Comparison of ENCODE assay signal across 10 mouse cellular contexts in the genomic region with DNA sequence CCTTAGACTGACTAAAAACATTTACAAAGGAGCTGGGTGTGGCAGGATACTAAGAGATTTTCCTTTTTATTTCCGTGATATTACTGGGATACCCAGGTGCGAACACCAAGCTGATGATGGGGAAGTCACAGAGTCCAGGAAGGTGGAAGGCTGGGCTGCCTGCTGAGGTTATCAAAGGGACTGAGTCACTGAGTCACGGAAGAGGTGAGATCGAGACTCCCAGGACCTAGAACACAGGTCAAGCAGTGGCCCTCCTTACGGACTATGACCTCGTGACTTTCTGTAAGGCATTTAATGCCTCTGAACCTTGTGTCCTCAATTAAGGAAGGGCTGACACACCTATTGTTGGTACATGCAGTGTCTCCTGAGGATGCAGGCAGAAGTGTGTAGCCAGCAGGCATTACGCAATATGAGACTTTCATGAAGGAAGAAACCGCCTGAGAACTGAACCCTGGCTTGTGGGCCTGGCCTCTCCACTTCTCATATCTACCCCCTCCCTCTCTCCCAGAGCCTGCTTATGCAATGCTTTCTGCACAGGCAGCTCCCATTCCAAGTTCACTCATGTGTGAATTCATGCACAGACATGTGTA. TPM values are rescaled to one million over a fixed set of nuclear protein-coding genes. Genes with fewer than 3 reads are reported as not detected.
DNase-seq lines count a peak whose midpoint lies in the region; ATAC-seq and TF ChIP-seq lines count a peak whose summit lies in the region.
"Had no signal": no experiment of that assay in that cellular context is flagged by ENCODE, and none has a peak within 500 bp of the region (broad histone marks: within the 10 kb centered on the region; RNA-seq: fewer than 3 reads in every experiment).

No protein-coding gene starts in this region.

- H3K27ac ChIP-seq in heart, adult 2 months = no peak overlapping the region
- H3K27ac ChIP-seq in heart, embryonic 11.5 days (ENCODE audit: low read depth, low read length) = no peak overlapping the region
- H3K27ac ChIP-seq in CH12.LX (ENCODE audit: insufficient read depth, low read depth) = no peak overlapping the region
- 0 out of 2 replicates have a peak overlapping the region, but pooled peaks have one; percentile 33 for H3K27ac ChIP-seq in liver, embryonic 15.5 days (replicated peaks)
- H3K27ac ChIP-seq: embryonic facial prominence, embryonic 15.5 days; midbrain, embryonic 15.5 days had no signal

- WGBS in heart, adult 2 months = 75% methylated on average over 8 of the region's 8 CpGs
- 79% methylated on average over 8 of the region's 8 CpGs for WGBS in heart, embryonic 11.5 days (ENCODE audit: insufficient replicate concordance)
- WGBS in liver, embryonic 15.5 days (ENCODE audit: insufficient replicate concordance) = 64% methylated on average over 8 of the region's 8 CpGs

- no peak overlapping the region for H3K4me3 ChIP-seq in heart, adult 2 months
- H3K4me3 ChIP-seq in heart, embryonic 11.5 days (ENCODE audit: low read depth, low read length) = no peak overlapping the region
- H3K4me3 ChIP-seq in CH12.LX (replicated peaks in 1 of 3; ENCODE audit: low read depth in 2 of 3, low read length in 2 of 3, poor library complexity in 1 of 3) = no peak overlapping the region
- H3K4me3 ChIP-seq in liver, embryonic 15.5 days (replicated peaks) = no peak overlapping the region
- H3K4me3 ChIP-seq: embryonic facial prominence, embryonic 15.5 days; midbrain, embryonic 15.5 days had no signal

- TF ChIP-seq EP300 in heart, adult 2 months (IDR thresholded peaks at IDR 0.05; ENCODE audit: insufficient read depth, low read depth, low read length) = no peak; the same call in 1 of the 2 replicates
- 0 out of 2 replicates have a peak, but pooled peaks have one; percentile 11 for TF ChIP-seq EP300 in CH12.LX (IDR thresholded peaks at IDR 0.05; ENCODE audit: low read length)

- H3K36me3 ChIP-seq in heart, adult 2 months (ENCODE audit: control insufficient read depth, insufficient read depth, low read length) = no peaks in the 10 kb centered on the region
- no peaks in the 10 kb centered on the region for H3K36me3 ChIP-seq in heart, embryonic 11.5 days (ENCODE audit: control insufficient read depth, insufficient read depth, low read length)
- no peaks in the 10 kb centered on the region for H3K36me3 ChIP-seq in CH12.LX (replicated peaks in 1 of 2; ENCODE audit: control insufficient read depth in 1 of 2, insufficient read depth in 1 of 2, low read length in 1 of 2)
- H3K36me3 ChIP-seq in liver, embryonic 15.5 days (replicated peaks) = no peaks in the 10 kb centered on the region
- H3K36me3 ChIP-seq: embryonic facial prominence, embryonic 15.5 days; midbrain, embryonic 15.5 days had no signal

- no peak for TF ChIP-seq CTCF in heart, adult 2 months (IDR thresholded peaks at IDR 0.05)
- no peak for TF ChIP-seq CTCF in CH12.LX (conservative IDR thresholded peaks at IDR 0.05 in 1 of 2, IDR thresholded peaks at IDR 0.05 in 1 of 2; ENCODE audit: low read depth in 2 of 2, low read length in 2 of 2)

- no peaks in the 10 kb centered on the region for H3K9me3 ChIP-seq in heart, embryonic 11.5 days (replicated peaks; ENCODE audit: control insufficient read depth, low read length)
- H3K9me3 ChIP-seq in CH12.LX (replicated peaks; ENCODE audit: low read length) = no peaks in the 10 kb centered on the region
- H3K9me3 ChIP-seq in liver, embryonic 15.5 days (replicated peaks) = no peaks in the 10 kb centered on the region
- H3K9me3 ChIP-seq: embryonic facial prominence, embryonic 15.5 days; midbrain, embryonic 15.5 days had no signal

- no peaks in the 10 kb centered on the region for H3K79me2 ChIP-seq in heart, adult 2 months (replicated peaks; ENCODE audit: control insufficient read depth, insufficient read depth, low read length)
- H3K79me2 ChIP-seq in CH12.LX (replicated peaks; ENCODE audit: control insufficient read depth, extremely low read depth, insufficient read depth, poor library complexity, severe bottlenecking) = no peaks in the 10 kb centered on the region

- H3K9ac ChIP-seq in heart, adult 2 months (ENCODE audit: low read depth, low read length) = no peak overlapping the region
- no peak overlapping the region for H3K9ac ChIP-seq in heart, embryonic 11.5 days (ENCODE audit: low read depth, low read length)
- no peak overlapping the region for H3K9ac ChIP-seq in CH12.LX (ENCODE audit: insufficient read depth, low read depth)
- H3K9ac ChIP-seq in liver, embryonic 15.5 days = no peak overlapping the region
- H3K9ac ChIP-seq: embryonic facial prominence, embryonic 15.5 days; midbrain, embryonic 15.5 days had no signal

- DNase-seq in heart, adult 2 months = peak; percentile 32 to 64
- no peak for DNase-seq in CH12.LX (ENCODE audit: extremely low read depth)
- peak; percentile 20 to 31 for DNase-seq in heart, postnatal 36 days
- no peak for DNase-seq in T-cell, adult 2 months (ENCODE audit: low spot score)
- DNase-seq in frontal cortex, postnatal 10 days (ENCODE audit: low spot score in 2 of 2) = no peak

- TF ChIP-seq POLR2A in heart, adult 2 months (IDR thresholded peaks at IDR 0.05; ENCODE audit: insufficient read depth, low read depth, low read length) = no peak
- no peak for TF ChIP-seq POLR2A in CH12.LX (IDR thresholded peaks at IDR 0.05; ENCODE audit: low read depth, low read length)

- intact Hi-C loops in heart, adult 2 months (cut with DNase I) = no loop called here
- intact Hi-C loops in heart, postnatal 36 days (cut with DNase I) = no loop called here

- in situ Hi-C loops in CH12.LX (cut with MboI; ENCODE audit: low pct_ligation_motif_present, low pct_unique_long_range_greater_than_20kb, low sequenced_read_pairs) = no loop called here

- ATAC-seq in heart, embryonic 11.5 days (replicated peaks; ENCODE audit: insufficient number of reproducible peaks, low FRiP score, low TSS enrichment) = no peak
- no peak for ATAC-seq in liver, embryonic 15.5 days (ENCODE audit: insufficient read depth)
- ATAC-seq in erythroblast, adult 5-6 weeks (replicated peaks; ENCODE audit: low FRiP score, poor library complexity, severe bottlenecking) = no peak
- ATAC-seq: midbrain, embryonic 15.5 days had no signal

- H3K4me2 ChIP-seq in heart, embryonic 11.5 days = no peak overlapping the region
- no peak overlapping the region for H3K4me2 ChIP-seq in CH12.LX (ENCODE audit: insufficient read depth, low read depth, poor library complexity, severe bottlenecking)
- no peak overlapping the region for H3K4me2 ChIP-seq in liver, embryonic 15.5 days
- H3K4me2 ChIP-seq: embryonic facial prominence, embryonic 15.5 days; midbrain, embryonic 15.5 days had no signal

- dilution Hi-C loops in CH12.LX (cut with MboI; ENCODE audit: extremely low pct_ligation_motif_present, extremely low pct_unique_long_range_greater_than_20kb, low sequenced_read_pairs) = no loop called here

- TF ChIP-seq RAD21 in CH12.LX (IDR thresholded peaks at IDR 0.05; ENCODE audit: low read depth, low read length) = no peak

- no peaks in the 10 kb centered on the region for H3K27me3 ChIP-seq in heart, adult 2 months (ENCODE audit: control insufficient read depth, insufficient read depth, low read length)
- no peaks in the 10 kb centered on the region for H3K27me3 ChIP-seq in heart, embryonic 11.5 days (ENCODE audit: control insufficient read depth, insufficient read depth, low read length)
- no peaks in the 10 kb centered on the region for H3K27me3 ChIP-seq in CH12.LX (replicated peaks)
- no peaks in the 10 kb centered on the region for H3K27me3 ChIP-seq in liver, embryonic 15.5 days
- H3K27me3 ChIP-seq: embryonic facial prominence, embryonic 15.5 days; midbrain, embryonic 15.5 days had no signal

- 0 out of 2 replicates have a peak, but pooled peaks cover 2% of the 10 kb centered on the region for H3K4me1 ChIP-seq in heart, adult 2 months (ENCODE audit: control insufficient read depth, insufficient read depth, low read length)
- peaks cover 3% of the 10 kb centered on the region; the same call in 1 of the 2 replicates for H3K4me1 ChIP-seq in heart, embryonic 11.5 days (ENCODE audit: control insufficient read depth, insufficient read depth, low read length)
- peaks cover 27 to 52% of the 10 kb centered on the region in 2 experiments for H3K4me1 ChIP-seq in CH12.LX (ENCODE audit: control insufficient read depth in 1 of 2, insufficient read depth in 2 of 2)
- H3K4me1 ChIP-seq in liver, embryonic 15.5 days (replicated peaks) = peaks cover 71% of the 10 kb centered on the region
- H3K4me1 ChIP-seq: embryonic facial prominence, embryonic 15.5 days; midbrain, embryonic 15.5 days had no signal

TF ChIP-seq in CH12.LX, 34 proteins besides CTCF, POLR2A, EP300 and RAD21:
- TF ChIP-seq SMC3 (IDR thresholded peaks at IDR 0.05; ENCODE audit: low read depth, low read length) (no peak), MAZ (IDR thresholded peaks at IDR 0.05; ENCODE audit: low read depth, low read length) (0 out of 2 replicates have a peak, but pooled peaks have one; percentile 25), IRF4 (IDR thresholded peaks at IDR 0.05; ENCODE audit: low read depth, low read length) (peak; percentile 44), ETS1 (conservative IDR thresholded peaks at IDR 0.05; ENCODE audit: low read depth, low read length) (peak; percentile 22; the same call in 1 of the 2 replicates)

RNA-seq across cellular contexts. Expression of a gene that starts 42.3 kb away (rescaled TPM):
- 100 to 1,000 TPM in 1 of 2 experiments, 10 to 100 TPM in 1; 95.9 to 109 TPM for total RNA-seq in heart, adult 2 months (2021)
- 106 and 161 TPM in 2 replicates for polyA plus RNA-seq in heart, adult 2 months (2012; rRNA removed)
- 64.3 and 70.8 TPM in 2 replicates for polyA plus RNA-seq in heart, embryonic 11.5 days (2014; fragmentation: Nextera tagmentation; extraction: Ambion mirVana)
- total RNA-seq in CH12.LX (2012; rRNA removed) = 49.1 and 53.9 TPM in 2 replicates
- total RNA-seq in CH12.LX (2014; rRNA removed) = 50.1 and 51.0 TPM in 2 replicates
- polyA plus RNA-seq in CH12.LX (2012; ENCODE audit: insufficient read length, low read depth) = 50.9 and 56.5 TPM in 2 replicates
- total RNA-seq in heart, postnatal 36 days (2021) = 10 to 100 TPM; 97.4 to 98.2 TPM
- polyA plus RNA-seq in liver, embryonic 15.5 days (2015; fragmentation: Nextera tagmentation; extraction: Ambion mirVana) = 22.8 and 24.3 TPM in 2 replicates
- 3.5 and 6.1 TPM in 2 replicates for total RNA-seq in erythroblast, adult 5-6 weeks (2015; ENCODE audit: low replicate concordance)
- total RNA-seq in erythroblast, adult 5-6 weeks (2017; ENCODE audit: low replicate concordance) = 3.2 and 8.3 TPM in 2 replicates

Comparison
In these comparisons a context has a peak if more than half of its experiments do, and no peak if none do; other contexts are left out.
1. DNase-seq: peak in heart, adult 2 months (2 of 2) and heart, postnatal 36 days (2 of 2); none in CH12.LX (single experiment), T-cell, adult 2 months (single experiment) and frontal cortex, postnatal 10 days (0 of 2).
2. RNA of a gene that starts 42.3 kb away (total RNA-seq): 95.9 to 109 TPM in heart, adult 2 months, 97.4 to 98.2 TPM in heart, postnatal 36 days and 49.1 to 53.9 TPM in CH12.LX; 3.2 to 8.3 TPM in erythroblast, adult 5-6 weeks; every median in the first group is over 4 times any median in the second.